Mouse (Mus musculus) kidney, adult 11 months (tissue): ENCODE results near the gene Klk10.

Experiments
- DNase-seq: peaks from one replicate; pipeline ENCODE4 v3.0.0; 2022

The Klk10 gene

DNA sequence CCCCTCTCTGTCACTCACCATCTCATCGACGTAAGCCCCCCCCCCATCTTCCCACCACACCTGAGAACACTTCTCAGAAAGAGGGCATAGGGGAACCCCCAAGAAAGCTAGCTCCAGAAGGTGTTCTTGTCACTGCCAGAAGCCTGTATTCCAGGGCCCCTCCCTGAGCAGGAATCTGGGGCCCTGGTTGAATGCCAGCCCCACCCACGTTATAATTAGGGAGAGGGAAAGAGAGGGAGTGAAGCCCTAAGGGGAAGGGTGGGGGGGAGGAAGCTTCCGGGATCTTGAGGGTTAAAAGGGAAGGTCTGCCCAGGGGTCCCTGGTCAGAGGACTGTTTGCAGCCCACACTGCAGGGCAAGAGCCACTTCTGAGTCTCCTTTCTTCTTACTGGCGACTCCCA lies at the start of gene Klk10:
TSS of gene Klk10 (plus strand) at position 290 of the 400 bp plus-strand sequence.
- DNase-seq = no peak

DNA sequence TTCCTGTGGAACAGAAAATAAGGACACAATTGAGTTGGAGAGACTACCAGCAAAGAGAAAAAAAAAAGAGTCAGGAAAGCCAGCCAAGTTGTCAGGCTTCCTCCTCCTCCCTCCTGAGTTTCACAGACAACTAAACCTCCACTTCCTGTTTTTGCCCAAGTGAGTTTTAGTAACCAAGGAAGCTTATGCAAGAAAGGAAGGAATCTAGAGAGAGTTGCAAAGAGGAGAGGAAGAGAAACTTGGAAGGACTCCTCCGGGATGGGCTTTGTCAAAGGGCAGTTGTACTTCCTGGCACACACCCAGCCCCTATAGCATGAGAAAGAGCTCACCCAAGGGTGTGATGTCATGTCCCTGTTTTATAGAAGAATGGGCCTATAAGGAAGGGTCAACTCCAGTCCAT lies 33.0 kb upstream of the Klk10 start:
- no peak for DNase-seq

DNA sequence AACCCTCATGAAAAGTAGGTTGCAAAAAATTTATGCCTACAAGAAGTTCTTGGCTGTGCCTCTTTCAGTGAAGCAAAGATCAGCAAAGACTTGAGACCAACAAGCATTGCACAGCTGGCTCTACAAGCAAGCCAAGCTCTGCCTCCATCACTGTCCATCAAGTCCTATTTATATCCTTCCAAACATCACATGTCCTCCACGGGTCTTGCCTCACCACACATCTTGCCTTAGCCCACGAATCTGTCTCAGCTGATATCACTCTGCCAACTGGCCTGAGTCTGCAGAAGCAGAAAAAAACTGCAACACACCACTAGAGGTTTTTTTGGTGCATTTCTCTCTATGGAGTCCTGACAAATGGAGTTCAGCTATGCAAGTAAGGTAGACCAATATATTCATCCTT lies 28.0 kb upstream of the Klk10 start:
- DNase-seq = no peak

DNA sequence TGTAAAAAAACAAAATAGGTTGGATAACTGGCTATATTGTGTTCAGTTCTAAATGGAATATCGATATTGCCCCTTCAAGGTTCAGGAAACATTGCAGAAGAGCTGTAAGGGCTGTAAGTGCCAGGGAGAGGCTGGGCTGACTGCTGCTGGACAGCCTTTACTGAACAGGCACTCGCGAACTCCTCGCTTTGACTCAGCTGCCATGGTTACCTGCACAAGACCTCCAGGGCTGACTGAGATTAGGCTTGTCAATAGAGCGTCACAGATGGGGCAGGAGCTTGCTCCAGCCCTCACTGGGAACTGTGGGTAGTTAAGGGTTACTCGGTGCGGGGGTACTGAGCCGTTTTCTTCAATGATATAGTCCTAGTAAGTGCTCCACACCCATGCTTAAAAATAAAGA lies 14.4 kb upstream of the Klk10 start:
- DNase-seq = no peak

DNA sequence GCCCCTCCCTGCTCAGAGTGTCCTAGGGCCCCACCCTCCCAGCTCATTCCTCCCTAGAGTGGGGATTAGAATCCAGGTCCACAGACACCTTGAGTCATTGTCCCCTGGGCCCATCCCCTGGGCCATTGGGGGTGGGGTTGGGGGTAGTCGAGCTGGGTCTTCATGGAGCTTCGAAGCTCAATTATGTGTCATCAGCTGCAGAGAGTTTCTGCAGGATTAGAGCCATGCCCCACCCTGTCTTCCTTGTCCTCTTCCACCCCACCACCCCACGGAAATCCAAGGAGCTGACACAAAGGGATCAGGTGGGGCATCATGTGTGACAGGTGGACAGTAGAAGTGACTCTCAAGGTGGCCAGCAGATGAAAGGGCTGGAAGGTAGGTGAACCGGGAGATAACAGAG lies 12.2 kb upstream of the Klk10 start, which contains the start of gene Klk12:
TSS of gene Klk12 (plus strand) at position 301 of the 400 bp plus-strand sequence.
- DNase-seq = no peak

DNA sequence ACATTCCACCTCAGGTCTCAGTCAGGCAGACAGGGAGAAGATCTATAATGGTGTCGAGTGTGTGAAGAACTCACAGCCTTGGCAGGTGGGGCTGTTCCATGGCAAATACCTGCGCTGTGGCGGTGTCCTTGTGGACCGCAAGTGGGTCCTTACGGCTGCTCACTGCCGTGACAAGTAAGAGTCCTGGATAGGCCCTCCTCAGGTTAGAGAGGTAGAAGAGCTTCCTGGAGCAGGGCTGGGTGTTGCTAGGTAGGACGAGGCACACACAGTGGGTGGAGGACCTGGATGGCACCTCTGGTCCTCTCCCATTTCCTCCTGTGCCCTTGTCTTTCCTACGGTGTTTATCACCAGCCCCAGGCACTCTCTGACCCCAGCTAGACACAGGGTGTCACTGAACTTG lies 11.2 kb upstream of the Klk10 start:
- no peak for DNase-seq

DNA sequence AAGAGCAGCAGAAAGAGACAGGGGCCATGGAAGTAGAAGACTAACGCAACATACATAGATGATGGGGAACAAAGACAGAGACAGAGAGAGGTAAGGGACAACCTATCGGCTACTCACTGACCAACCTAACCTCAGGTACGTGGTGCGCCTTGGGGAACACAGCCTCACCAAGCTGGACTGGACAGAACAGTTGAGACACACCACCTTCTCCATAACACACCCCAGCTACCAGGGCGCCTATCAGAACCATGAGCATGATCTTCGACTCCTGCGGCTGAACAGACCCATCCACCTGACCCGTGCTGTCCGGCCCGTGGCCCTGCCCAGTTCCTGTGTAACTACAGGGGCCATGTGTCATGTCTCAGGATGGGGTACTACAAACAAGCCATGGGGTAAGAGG lies 10.1 kb upstream of the Klk10 start:
- DNase-seq = no peak

DNA sequence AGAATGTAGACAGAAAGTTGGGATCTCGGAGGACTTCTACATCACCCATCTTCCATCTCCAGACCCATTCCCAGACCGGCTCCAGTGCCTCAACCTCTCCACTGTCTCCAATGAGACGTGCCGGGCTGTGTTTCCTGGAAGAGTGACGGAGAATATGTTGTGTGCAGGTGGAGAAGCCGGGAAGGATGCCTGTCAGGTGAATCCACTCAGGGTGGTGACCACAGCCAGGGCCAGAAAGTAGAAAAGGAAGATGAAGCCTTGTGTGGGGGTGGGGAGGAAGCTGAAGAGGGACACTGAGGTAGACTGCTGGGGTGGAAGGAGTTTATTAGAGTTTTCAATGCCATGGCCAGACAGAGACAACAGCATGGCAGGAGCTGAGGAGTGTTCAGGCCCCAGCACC lies 8.9 kb upstream of the Klk10 start:
- no peak for DNase-seq

DNA sequence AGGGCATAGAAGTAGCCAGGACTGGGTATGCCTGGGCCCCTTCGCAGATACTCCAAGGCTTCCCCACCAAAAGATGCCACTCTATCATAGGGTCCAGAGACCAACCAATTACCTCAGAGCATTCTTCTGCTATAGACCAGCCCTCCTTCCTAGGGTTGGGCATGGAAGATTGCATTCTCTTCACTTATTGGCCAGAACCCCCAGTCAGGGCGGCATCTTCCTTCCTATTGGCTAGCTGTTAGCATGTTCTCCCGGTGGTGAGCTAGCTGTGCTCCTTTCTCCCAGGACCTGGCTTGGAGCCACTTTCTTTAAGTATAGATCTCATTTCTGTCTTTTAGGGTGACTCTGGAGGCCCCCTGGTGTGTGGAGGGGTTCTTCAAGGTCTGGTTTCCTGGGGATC lies 7.9 kb upstream of the Klk10 start:
- no peak for DNase-seq

DNA sequence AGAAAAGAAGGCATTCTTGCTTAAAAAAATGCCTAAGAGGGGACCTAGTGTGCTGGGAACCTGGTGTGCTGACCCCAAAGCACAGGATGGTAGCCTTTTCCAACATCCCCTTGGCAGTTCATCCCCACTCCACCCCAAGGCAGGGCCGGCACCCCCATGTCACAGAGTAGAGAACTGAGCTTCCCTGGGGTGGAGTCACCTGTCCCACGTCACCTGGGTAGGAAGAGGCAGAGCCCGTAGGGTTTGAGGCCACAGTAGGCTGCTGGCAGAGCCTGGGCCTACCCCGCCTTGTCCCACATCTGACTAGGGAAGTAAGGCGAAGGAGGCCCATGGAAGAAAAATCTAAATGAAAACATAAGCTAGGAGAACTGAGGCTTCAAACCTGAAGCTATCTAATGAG lies 6.5 kb upstream of the Klk10 start, which contains the start of gene Klk11:
TSS of gene Klk11 (plus strand) at position 241 of the 400 bp plus-strand sequence.
- peak; percentile 0 for DNase-seq

DNA sequence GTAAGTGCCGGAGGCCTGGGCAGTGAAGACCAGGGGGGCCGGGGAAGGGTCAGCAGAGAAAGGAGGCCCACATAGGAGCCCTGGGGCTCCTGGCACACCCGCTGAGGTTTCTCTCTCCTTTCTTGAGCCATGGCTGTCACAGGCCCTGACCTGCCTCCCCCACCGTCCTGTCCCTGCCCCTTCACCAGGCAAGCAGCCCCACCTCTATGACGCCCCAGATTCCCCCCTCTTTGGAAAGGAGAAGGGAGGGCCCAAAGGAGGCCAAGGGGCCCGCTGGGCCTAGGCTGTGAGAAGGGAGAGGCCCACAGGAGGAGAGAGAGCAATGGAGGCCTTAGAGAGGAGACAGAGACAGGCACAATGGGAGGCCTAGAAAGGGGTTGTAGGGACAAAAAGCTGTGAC lies 6.0 kb upstream of the Klk10 start:
- peak; percentile 0 for DNase-seq

DNA sequence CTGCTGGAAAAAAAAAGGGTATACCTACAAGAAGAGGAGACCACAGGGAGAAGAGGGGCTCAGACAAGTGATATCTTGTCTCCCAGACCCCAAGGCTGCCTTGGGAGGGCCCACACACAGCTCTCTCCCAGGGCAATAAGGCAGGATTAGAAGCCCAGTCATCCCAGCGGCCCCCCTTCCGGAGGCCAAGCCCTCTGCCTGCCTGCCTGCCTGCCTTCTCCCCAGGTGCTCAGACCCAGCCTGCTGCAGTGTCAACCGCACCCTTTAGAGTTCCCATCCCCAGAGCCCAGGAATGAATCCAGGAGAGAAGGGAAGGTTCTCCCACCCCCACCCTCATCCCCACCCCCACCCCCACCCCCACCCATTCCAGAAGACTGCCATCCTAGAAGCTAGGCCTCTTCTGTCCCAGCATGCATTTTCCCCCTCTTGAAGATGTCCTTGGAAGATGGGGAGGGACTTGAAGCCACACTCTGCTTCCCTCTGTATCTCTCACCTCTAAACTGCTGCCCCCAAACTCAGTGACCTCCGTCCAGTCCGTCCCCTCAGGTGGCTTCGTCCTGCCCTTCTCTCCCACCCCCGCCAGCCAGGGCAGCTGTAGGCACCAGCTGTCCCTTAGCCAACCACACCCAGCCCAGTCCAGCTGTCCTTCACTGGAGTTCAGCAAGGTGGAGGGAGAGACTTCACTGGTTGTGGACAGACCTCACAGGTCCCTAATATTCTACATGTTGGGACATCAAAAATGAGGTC lies 5.4 kb upstream of the Klk10 start:
- peak; percentile 0 for DNase-seq

DNA sequence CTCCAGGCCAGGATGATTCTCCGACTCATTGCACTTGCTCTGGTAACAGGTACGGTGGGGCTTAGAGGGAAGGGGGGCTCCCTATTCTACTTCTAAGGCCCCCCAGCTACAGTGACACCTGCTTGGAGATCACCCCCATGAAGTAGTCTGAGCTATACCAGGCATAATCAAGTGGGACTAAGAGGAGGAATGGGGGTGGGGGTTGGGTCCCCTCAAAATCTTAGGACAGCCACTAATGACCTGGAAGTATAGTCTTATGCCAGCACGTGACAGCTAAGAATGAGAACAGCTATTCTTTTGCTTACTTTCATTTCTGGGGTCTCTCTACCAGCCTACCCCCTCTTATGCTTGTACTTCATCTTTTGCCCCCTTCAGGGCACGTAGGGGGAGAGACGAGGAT lies 4.3 kb upstream of the Klk10 start:
- DNase-seq = peak; percentile 0

DNA sequence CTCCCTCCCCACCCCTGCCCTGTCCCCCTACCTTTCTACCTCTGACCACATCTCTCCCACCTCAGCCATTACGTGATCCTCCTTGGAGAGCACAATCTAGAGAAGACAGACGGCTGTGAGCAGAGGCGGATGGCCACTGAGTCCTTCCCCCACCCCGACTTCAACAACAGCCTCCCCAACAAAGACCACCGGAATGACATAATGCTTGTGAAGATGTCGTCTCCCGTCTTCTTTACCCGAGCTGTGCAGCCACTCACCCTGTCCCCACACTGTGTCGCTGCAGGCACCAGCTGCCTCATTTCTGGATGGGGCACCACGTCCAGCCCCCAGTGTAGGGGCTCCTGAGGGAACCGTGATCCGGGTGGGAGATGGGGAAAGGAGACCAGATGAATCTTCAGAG lies 3.4 kb upstream of the Klk10 start:
- DNase-seq = peak; percentile 0

DNA sequence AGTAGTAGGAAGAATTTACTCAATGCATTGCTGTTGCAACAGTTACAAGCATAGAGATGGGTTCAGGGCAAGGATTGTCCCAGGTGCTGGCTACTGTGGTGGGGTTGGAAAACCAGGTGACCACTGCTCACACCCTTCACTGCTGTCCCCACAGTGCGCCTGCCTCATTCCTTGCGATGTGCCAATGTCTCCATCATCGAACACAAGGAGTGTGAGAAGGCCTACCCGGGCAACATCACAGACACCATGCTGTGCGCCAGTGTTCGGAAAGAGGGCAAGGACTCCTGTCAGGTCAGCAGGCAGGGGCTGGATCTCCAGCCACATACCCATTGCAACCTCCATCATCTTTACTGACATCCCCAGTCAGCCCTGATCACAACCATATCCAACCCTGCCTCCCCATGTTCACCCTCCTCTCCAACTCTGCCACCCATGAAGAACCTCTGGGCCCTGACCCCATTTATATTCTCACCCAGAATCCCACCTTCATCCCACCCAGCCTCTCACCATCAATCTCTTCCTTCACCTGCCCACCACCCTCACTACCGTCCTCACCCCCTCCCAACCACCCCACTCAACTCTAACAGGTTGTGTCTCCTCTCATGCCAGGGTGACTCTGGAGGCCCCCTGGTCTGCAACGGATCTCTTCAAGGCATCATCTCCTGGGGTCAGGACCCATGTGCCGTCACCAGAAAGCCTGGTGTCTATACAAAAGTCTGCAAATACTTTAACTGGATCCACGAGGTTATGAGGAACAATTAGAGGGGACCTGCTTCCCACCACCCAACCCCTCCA lies 2.5 kb upstream of the Klk10 start:
- peak; percentile 0 for DNase-seq

DNA sequence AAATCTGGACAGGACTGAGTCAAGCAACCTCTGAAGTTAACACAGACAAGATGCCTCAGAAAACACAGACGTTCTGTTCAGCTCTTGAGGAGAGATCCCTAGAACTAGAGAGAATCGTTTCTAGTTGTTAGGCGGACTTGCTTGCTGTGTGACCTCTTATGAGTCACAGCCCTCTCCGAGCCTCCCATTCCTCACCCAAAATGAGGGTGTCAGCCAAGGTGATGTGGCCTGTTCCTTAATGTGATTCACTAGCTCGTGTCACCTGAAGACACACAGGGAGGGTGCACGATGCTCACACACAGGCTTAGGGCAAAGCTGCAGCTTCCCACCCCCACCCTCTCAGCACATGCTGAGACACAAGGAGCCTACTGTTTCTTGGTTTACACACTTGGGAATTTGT lies 594 bp upstream of the Klk10 start:
- DNase-seq = no peak

DNA sequence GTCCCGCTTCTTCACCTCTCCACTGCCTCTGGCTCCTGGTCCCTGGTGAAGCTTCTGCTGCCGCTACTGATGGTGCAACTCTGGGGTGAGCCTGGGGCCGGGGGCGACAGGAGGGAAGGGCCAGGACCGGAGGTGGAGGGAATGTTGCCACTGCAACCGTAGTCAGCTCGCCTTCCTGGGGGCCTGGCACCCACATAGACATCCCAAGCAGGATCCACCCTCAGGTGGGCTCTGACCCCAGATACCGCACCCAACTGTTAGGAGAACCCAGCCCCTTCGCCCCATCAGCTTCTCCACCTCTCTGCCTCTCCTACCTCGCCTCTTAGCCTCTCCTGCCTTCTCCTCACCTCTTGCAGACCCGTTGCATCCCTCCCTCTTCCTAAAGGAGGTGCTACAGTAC lies 706 bp downstream of the Klk10 start:
- DNase-seq = no peak

DNA sequence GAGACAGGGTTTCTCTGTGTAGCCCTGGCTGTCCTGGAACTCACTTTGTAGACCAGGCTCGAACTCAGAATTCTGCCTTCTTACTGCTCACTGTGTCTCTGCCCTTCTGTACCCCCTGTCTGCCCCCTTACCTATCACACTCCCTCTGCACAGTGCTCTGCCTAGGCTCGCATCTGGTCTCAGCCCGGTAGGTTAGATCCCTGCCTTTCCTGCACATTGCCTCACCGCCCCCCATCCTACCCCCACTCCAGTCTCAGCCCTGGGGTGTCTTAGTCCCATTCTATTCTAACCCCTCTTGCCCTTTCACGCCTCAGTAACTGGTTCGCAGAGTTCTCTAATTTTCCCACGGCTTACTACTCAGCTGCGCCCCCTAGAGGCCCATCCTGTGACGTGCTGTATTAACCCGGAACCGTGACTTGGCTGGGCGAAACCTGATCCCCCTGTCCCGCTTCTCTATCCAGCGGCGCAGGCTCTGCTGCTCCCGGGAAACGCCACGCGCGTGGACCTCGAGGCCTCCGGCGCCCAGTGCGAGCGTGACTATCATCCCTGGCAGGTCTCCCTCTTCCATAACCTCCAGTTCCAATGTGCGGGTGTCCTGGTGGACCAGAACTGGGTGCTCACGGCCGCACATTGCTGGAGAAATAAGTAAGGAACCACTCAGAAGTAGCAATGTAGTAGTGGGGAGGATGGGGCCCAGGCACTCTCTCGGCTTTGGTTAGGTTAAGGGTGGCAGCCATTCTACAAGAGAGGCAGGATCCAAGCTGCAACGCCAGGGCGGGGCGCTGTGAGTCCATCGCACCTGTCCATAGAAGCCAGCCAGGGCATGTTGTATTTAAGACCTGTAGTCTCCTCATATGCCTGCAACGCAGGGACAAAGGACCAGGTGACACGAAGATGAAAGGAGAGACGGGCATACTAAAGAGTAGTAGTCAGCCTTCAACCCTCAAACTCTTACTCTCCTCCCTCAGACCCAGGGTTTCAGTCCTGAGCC lies 1.7 kb downstream of the Klk10 start:
- DNase-seq = peak; percentile 47

DNA sequence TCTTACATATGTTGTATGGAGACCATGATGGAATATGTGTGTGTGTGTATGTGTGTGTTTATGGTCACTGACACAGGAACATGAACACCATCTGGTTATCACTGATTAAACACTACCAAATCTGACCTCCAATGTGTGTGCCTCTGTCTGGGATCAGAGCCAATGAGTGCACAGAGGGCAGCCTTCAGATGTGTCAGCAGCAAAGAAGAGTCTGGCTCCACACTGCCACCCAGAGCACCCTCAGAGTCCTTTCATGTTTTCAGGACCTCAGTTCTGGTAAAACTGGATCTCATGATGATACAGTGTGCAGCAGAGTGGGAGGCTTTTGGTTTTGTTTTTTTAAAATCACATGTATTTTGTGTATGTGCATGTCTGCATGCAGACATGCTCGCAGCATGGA lies 4.5 kb downstream of the Klk10 start:
- DNase-seq = no peak

DNA sequence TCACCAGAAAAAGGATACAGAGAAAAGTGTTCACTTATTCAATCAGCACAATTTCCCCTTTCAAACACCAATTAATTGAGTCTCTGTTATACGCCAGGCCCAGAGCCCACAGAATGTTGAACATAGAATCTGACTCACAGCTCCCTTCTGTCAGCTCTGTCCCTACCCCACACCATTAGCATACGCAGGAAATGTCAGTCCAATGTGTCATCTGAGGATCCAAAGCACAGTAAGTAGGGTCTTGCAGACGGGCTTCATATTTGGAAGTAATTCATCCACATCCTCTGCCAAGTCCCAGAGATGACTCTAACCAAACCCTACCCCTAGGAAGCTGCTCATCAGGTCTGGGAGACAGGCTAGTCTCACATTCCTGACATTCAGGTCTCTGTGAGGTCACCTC lies 7.3 kb downstream of the Klk10 start:
- no peak for DNase-seq

DNA sequence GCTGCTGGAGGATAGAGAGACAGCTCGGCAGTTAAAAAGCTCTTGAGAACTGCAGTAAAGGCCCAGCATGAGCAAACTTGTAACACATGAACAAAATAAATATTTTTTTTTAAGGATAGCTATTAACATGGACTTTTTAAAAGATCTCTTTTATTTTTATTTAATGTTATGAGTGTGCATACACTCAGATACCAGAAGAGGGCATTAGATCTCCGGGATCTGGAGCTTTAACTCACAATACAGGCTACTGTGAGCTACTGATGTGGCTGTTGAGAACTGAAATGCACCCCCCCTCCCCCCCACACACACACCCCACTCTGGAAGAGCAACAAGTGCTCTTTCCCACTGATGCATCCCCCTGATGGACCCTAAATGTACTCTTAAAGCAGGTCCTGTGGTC lies 8.5 kb downstream of the Klk10 start:
- no peak for DNase-seq

DNA sequence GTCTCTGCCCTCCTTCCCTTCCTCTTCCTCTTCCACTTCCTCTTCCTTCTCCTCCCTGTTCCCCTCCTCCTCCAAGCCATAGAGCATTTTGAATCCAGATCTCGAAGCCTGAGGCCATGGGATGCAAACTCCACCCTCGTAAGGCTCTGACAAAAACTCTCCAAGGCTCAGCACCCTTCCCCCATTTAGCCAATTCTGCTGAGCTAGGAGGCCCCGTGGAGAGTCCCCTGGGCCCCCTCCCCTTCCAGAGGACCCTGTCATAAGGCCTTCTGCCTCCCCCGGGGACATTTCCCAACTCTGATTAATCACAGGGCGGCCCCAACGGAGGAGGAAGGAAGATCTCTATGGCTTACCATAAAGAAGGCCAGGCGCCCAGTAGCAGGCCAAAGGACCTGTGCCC lies 10.8 kb downstream of the Klk10 start, which contains the start of gene Klk9:
TSS of gene Klk9 (plus strand) at position 301 of the 400 bp plus-strand sequence.
- no peak for DNase-seq

DNA sequence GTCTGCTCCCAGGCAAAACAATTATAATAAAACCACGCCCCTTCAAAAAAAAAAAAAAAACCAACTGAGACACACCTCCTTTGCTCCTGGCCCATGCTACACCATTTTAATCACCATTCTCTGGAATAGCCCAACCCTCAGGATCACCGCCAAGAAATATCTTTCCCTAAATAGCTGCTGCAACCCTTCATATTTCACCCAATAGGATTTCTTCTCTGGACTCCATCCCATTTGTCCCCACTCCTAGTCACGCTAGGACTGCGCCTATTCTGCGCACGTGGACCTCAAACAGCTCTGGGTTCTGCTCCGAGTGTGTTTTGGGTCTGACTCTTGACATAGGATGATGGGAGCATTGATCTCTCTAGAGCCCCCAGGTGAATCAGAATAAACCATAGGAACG lies 15.5 kb downstream of the Klk10 start:
- DNase-seq = no peak
